Mouse (Mus musculus) forebrain, embryonic 11.5 days (tissue): ENCODE measurements around the gene Gm10642. TPM values are rescaled to one million over a fixed set of nuclear protein-coding genes. Genes with fewer than 3 reads are reported as not detected.
A peak's percentile ranks its signal among the peaks of the same experiment; 100 is the strongest.

Source experiments
- ATAC-seq: fragments of 200-750 bp; cut with Nextera tagmentation; replicated peaks from 2 replicates; pipeline ENCODE4 v1.8.0; 2017; ENCODE audit warnings: moderate TSS enrichment; ENCODE audit not compliant: low FRiP score
- DNase-seq: peaks from one replicate; pipeline ENCODE4 v3.0.0-alpha.2; 2017; ENCODE audit warnings: low spot score
- H3K27ac ChIP-seq: fragments of 300-500 bp; sonication (generic); 2 replicates; pipeline ENCODE4 v1.5.1; 2014; ENCODE audit warnings: low read depth, low read length
- H3K27me3 ChIP-seq: fragments of 300-500 bp; sonication (generic); 2 replicates; pipeline ENCODE4 v1.6.1; 2014; ENCODE audit warnings: mild to moderate bottlenecking, low read length, mixed read lengths; ENCODE audit not compliant: control insufficient read depth, insufficient read depth
- H3K36me3 ChIP-seq: fragments of 300-500 bp; sonication (generic); 2 replicates; pipeline ENCODE4 v1.6.1; 2014; ENCODE audit warnings: mild to moderate bottlenecking, low read length, moderate library complexity, mixed read lengths; ENCODE audit not compliant: control insufficient read depth, insufficient read depth
- H3K4me1 ChIP-seq: fragments of 300-500 bp; sonication (generic); replicated peaks from 2 replicates; pipeline ENCODE4 v1.6.1; 2014; ENCODE audit warnings: low read length, mixed read lengths; ENCODE audit not compliant: control insufficient read depth, insufficient read depth
- H3K4me2 ChIP-seq: fragments of 300-500 bp; sonication (generic); 2 replicates; pipeline ENCODE4 v1.6.1; 2014; ENCODE audit warnings: low read depth, mild to moderate bottlenecking, low read length, moderate library complexity, mixed read lengths; ENCODE audit not compliant: severe bottlenecking
- H3K4me3 ChIP-seq: fragments of 300-500 bp; sonication (generic); 2 replicates; pipeline ENCODE4 v1.5.1; 2014; ENCODE audit warnings: low read depth, low read length
- H3K9ac ChIP-seq: fragments of 300-500 bp; sonication (generic); 2 replicates; pipeline ENCODE4 v1.6.1; 2014; ENCODE audit warnings: low read length
- H3K9me3 ChIP-seq: fragments of 300-500 bp; sonication (generic); 2 replicates; pipeline ENCODE4 v1.6.1; 2016; ENCODE audit warnings: low read length, mixed read lengths; ENCODE audit not compliant: control insufficient read depth
- WGBS: fragments of 180-500 bp; shearing (Covaris S2); extraction: QIAGEN DNeasy Blood & Tissue Kit; methylation state at CpG from one replicate; pipeline ENCODE4 v1.1.7; 2014; 5-methylcytosine and 5-hydroxymethylcytosine counted together
- polyA plus RNA-seq: library from polyadenylated mRNA; unstranded; fragments of >200 nt; fragmentation: Nextera tagmentation; extraction: Ambion mirVana; gene quantifications from 2 replicates; pipeline ENCODE4 v1.2.1, GENCODE M21; 2014

Gm10642 gene
- 0.45 and 0.56 TPM in 2 replicates for polyA plus RNA-seq

GRCm38 (mm10) chr9:70656130-70657007, at the start of gene Gm10642:
Gm10642 (plus strand) TSS chr9:70656251.
- no peaks in the 10 kb centered on the region for H3K27me3 ChIP-seq
- under 1% methylated on average over 62 of the region's 72 CpGs for WGBS

GRCm38 (mm10) chr9:70611026-70611673, 44.9 kb upstream of the Gm10642 start:
- ATAC-seq (no peak), DNase-seq (no peak)
- no peak overlapping the region for H3K27ac ChIP-seq
- no peaks in the 10 kb centered on the region; the same call in none of the 2 replicates for H3K36me3 ChIP-seq
- no peaks in the 10 kb centered on the region for H3K9me3 ChIP-seq
- H3K4me3 ChIP-seq = no peak overlapping the region
- H3K27me3 ChIP-seq = no peaks in the 10 kb centered on the region
- 77% methylated on average over 3 of the region's 3 CpGs for WGBS
- H3K9ac ChIP-seq = no peak overlapping the region
- no peaks in the 10 kb centered on the region for H3K4me1 ChIP-seq
- no peak overlapping the region for H3K4me2 ChIP-seq

More at GRCm38 (mm10) chr9:70656130-70657007, at the start of gene Gm10642:
- Histone ChIP-seq H3K36me3 (no peaks in the 10 kb centered on the region), H3K9ac (peak within 1 kb of the TSS; percentile 79), H3K4me1 (0 out of 2 replicates have a peak, but pooled peaks cover 9% of the 10 kb centered on the region), H3K4me2 (peak within 1 kb of the TSS; percentile 87), H3K9me3 (no peaks in the 10 kb centered on the region), H3K27ac (peak within 1 kb of the TSS; percentile 80), H3K4me3 (peak within 1 kb of the TSS; percentile 83)
- DNase-seq (no peak), ATAC-seq (peak; percentile 71; the same call in 1 of the 2 replicates)

- H3K4me1 ChIP-seq = no peaks in the 10 kb centered on the region
- no peak overlapping the region for H3K27ac ChIP-seq
- no peak for DNase-seq
- H3K9ac ChIP-seq = no peak overlapping the region
- no peaks in the 10 kb centered on the region for H3K9me3 ChIP-seq
- H3K4me2 ChIP-seq = no peak overlapping the region
- ATAC-seq = no peak
- 92% methylated on average over 2 of the region's 2 CpGs for WGBS
- H3K4me3 ChIP-seq = no peak overlapping the region
- H3K27me3 ChIP-seq = no peaks in the 10 kb centered on the region
- no peaks in the 10 kb centered on the region for H3K36me3 ChIP-seq
Measured at GRCm38 (mm10) chr9:70629711-70630110, 26.3 kb upstream of the Gm10642 start.

GRCm38 (mm10) chr9:70631665-70632064, 24.4 kb upstream of the Gm10642 start:
- WGBS = 40% methylated on average over 5 of the region's 5 CpGs
- H3K4me3 ChIP-seq = no peak overlapping the region
- no peaks in the 10 kb centered on the region for H3K9me3 ChIP-seq
- no peak overlapping the region for H3K9ac ChIP-seq
- H3K4me1 ChIP-seq = no peaks in the 10 kb centered on the region
- DNase-seq = no peak
- no peak overlapping the region for H3K27ac ChIP-seq
- no peaks in the 10 kb centered on the region for H3K27me3 ChIP-seq
- ATAC-seq = no peak
- H3K36me3 ChIP-seq = no peaks in the 10 kb centered on the region
- H3K4me2 ChIP-seq = no peak overlapping the region

- WGBS = 89% methylated on average over 2 of the region's 2 CpGs
- no peak overlapping the region for H3K4me2 ChIP-seq
- ATAC-seq (no peak), DNase-seq (no peak)
- no peak overlapping the region for H3K4me3 ChIP-seq
- no peaks in the 10 kb centered on the region for H3K4me1 ChIP-seq
- H3K9ac ChIP-seq = no peak overlapping the region
- no peaks in the 10 kb centered on the region for H3K36me3 ChIP-seq
- H3K27ac ChIP-seq = no peak overlapping the region
- no peaks in the 10 kb centered on the region for H3K27me3 ChIP-seq
- no peaks in the 10 kb centered on the region for H3K9me3 ChIP-seq
Measured at GRCm38 (mm10) chr9:70636748-70637147, 19.3 kb upstream of the Gm10642 start.

- H3K27ac ChIP-seq = no peak overlapping the region
- 0 out of 2 replicates have a peak, but pooled peaks cover 7% of the 10 kb centered on the region for H3K4me1 ChIP-seq
- WGBS = 90% methylated on average over 2 of the region's 2 CpGs
- H3K9ac ChIP-seq = no peak overlapping the region
- H3K4me2 ChIP-seq = no peak overlapping the region
- no peak overlapping the region for H3K4me3 ChIP-seq
- no peak for DNase-seq
- H3K36me3 ChIP-seq = no peaks in the 10 kb centered on the region
- ATAC-seq = no peak
- H3K9me3 ChIP-seq = no peaks in the 10 kb centered on the region
- no peaks in the 10 kb centered on the region for H3K27me3 ChIP-seq
Measured at GRCm38 (mm10) chr9:70650260-70650659, 5.8 kb upstream of the Gm10642 start.

- no peaks in the 10 kb centered on the region for H3K36me3 ChIP-seq
- no peak overlapping the region for H3K4me2 ChIP-seq
- no peak overlapping the region for H3K27ac ChIP-seq
- no peaks in the 10 kb centered on the region for H3K9me3 ChIP-seq
- no peak overlapping the region for H3K4me3 ChIP-seq
- H3K4me1 ChIP-seq = 0 out of 2 replicates have a peak, but pooled peaks cover 7% of the 10 kb centered on the region
- H3K9ac ChIP-seq = no peak overlapping the region
- 91% methylated on average over 1 of the region's 1 CpGs for WGBS
- no peaks in the 10 kb centered on the region for H3K27me3 ChIP-seq
- DNase-seq (no peak), ATAC-seq (no peak)
Measured at GRCm38 (mm10) chr9:70650994-70651393, 5.1 kb upstream of the Gm10642 start.

- Histone ChIP-seq H3K9ac (no peak overlapping the region), H3K4me2 (no peak overlapping the region), H3K4me3 (no peak overlapping the region), H3K9me3 (no peaks in the 10 kb centered on the region), H3K27me3 (no peaks in the 10 kb centered on the region), H3K4me1 (0 out of 2 replicates have a peak, but pooled peaks cover 9% of the 10 kb centered on the region), H3K27ac (no peak overlapping the region), H3K36me3 (no peaks in the 10 kb centered on the region)
- no peak for DNase-seq
- no peak for ATAC-seq
- WGBS = 69% methylated on average over 2 of the region's 2 CpGs
Measured at GRCm38 (mm10) chr9:70652221-70652620, 3.8 kb upstream of the Gm10642 start.
